Mouse (Mus musculus) intestine, embryonic 15.5 days (tissue): ENCODE data around the gene Mrps14. TPM values are rescaled to one million over a fixed set of nuclear protein-coding genes. Genes with fewer than 3 reads are reported as not detected.

Experiments used
- ATAC-seq: fragments of 200-750 bp; cut with Nextera tagmentation; 2 replicates; pipeline ENCODE4 v1.8.0; 2017; ENCODE audit warnings: moderate TSS enrichment, moderate library complexity
- H3K27ac ChIP-seq: fragments of 300-500 bp; sonication (generic); 2 replicates; pipeline ENCODE4 v1.5.1; 2015; ENCODE audit warnings: mild to moderate bottlenecking, inconsistent platforms
- H3K27me3 ChIP-seq: fragments of 300-500 bp; sonication (generic); replicated peaks from 2 replicates; pipeline ENCODE4 v1.6.1; 2015; ENCODE audit warnings: inconsistent platforms
- H3K36me3 ChIP-seq: fragments of 300-500 bp; sonication (generic); 2 replicates; pipeline ENCODE4 v1.6.1; 2015; ENCODE audit warnings: inconsistent platforms
- H3K4me1 ChIP-seq: fragments of 300-500 bp; sonication (generic); replicated peaks from 2 replicates; pipeline ENCODE4 v1.6.1; 2015; ENCODE audit warnings: inconsistent platforms
- H3K4me2 ChIP-seq: fragments of 300-500 bp; sonication (generic); replicated peaks from 2 replicates; pipeline ENCODE4 v1.6.1; 2015; ENCODE audit warnings: mild to moderate bottlenecking, inconsistent platforms
- H3K4me3 ChIP-seq: fragments of 300-500 bp; sonication (generic); replicated peaks from 2 replicates; pipeline ENCODE4 v1.5.1; 2015; ENCODE audit warnings: inconsistent platforms
- H3K9ac ChIP-seq: fragments of 300-500 bp; sonication (generic); 2 replicates; pipeline ENCODE4 v1.6.1; 2015; ENCODE audit warnings: inconsistent platforms
- H3K9me3 ChIP-seq: fragments of 300-500 bp; sonication (generic); 2 replicates; pipeline ENCODE4 v1.6.1; 2016; ENCODE audit warnings: inconsistent platforms
- WGBS: fragments of 180-500 bp; shearing (Covaris S2); methylation state at CpG from one replicate; pipeline ENCODE4 v1.1.7; 2015; 5-methylcytosine and 5-hydroxymethylcytosine counted together
- polyA plus RNA-seq: library from polyadenylated mRNA; unstranded; fragments of >200 nt; fragmentation: Nextera tagmentation; extraction: Ambion mirVana; gene quantifications from 2 replicates; pipeline ENCODE4 v1.2.1, GENCODE M21; 2015

The Mrps14 gene
- 295 and 314 TPM in 2 replicates for polyA plus RNA-seq

- 6% methylated on average over 31 of the region's 31 CpGs for WGBS
- ATAC-seq: peak; percentile 100
- H3K9me3 ChIP-seq: no peaks in the 10 kb centered on the region
These were observed at the start of gene Mrps14 for GRCm38 (mm10) chr1:160194529-160195336. Gene Mrps14, plus strand, starts transcription at chr1:160195215.

DNA sequence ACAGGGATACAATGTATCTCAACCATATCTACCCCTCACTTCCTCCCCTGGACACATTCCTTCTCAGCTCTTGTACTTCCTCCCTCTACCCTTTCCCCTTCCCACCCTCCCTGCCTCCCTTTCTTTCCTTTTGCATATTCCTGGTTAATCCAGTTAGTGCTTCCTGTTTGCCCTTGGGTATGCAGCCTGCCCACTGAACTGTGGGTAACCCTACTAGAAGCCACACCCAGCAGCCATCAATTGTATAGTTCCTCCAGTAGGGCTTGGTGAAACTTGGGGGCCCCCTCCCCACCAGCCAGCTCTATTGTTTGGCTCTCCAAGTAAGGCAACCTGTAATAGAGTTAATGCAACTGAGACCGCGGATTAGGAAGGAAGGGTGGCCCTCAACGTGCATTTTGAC lies 49.4 kb upstream of the Mrps14 start:
- Histone ChIP-seq H3K9me3 (no peaks in the 10 kb centered on the region), H3K4me1 (no peaks in the 10 kb centered on the region), H3K27me3 (no peaks in the 10 kb centered on the region), H3K4me2 (no peak overlapping the region), H3K27ac (no peak overlapping the region), H3K36me3 (no peaks in the 10 kb centered on the region), H3K4me3 (no peak overlapping the region), H3K9ac (no peak overlapping the region)
- no peak for ATAC-seq
- WGBS: 71% methylated on average over 3 of the region's 3 CpGs

More at GRCm38 (mm10) chr1:160194529-160195336, at the start of gene Mrps14:
- H3K4me1 ChIP-seq: peaks cover 8% of the 10 kb centered on the region; the same call in 1 of the 2 replicates
- H3K4me2 ChIP-seq: peak within 1 kb of the TSS; percentile 76
- H3K36me3 ChIP-seq: peaks cover 8% of the 10 kb centered on the region; the same call in 1 of the 2 replicates
- H3K9ac ChIP-seq: peak within 1 kb of the TSS; percentile 84
- peak within 1 kb of the TSS; percentile 75 for H3K4me3 ChIP-seq
- no peaks in the 10 kb centered on the region for H3K27me3 ChIP-seq
- H3K27ac ChIP-seq: peak within 1 kb of the TSS; percentile 86

DNA sequence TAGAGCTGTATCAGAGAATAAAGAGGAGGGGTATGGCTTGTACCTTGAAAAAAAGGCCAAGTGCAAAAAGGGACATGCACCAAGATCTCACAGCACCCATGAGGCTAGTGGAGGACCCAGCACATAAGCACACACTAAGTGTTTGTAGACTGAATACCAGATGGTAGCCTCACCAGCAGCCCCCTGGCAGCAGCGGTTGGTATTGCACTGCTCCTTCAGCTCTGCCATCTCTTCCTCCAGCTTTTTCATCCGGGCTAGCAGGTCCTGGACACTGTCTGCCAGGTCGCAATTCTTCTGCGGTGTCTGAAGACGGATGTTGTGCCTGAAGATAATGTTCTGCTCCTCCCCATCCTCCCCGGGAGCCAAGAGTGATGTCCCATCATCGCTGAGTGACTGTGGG lies 47.7 kb upstream of the Mrps14 start:
- H3K27me3 ChIP-seq: no peaks in the 10 kb centered on the region
- 84% methylated on average over 7 of the region's 7 CpGs for WGBS
- no peak for ATAC-seq
- no peak overlapping the region for H3K27ac ChIP-seq
- no peak overlapping the region for H3K9ac ChIP-seq
- no peak overlapping the region for H3K4me3 ChIP-seq
- H3K4me2 ChIP-seq: no peak overlapping the region
- H3K36me3 ChIP-seq: no peaks in the 10 kb centered on the region
- no peaks in the 10 kb centered on the region for H3K9me3 ChIP-seq
- H3K4me1 ChIP-seq: no peaks in the 10 kb centered on the region

DNA sequence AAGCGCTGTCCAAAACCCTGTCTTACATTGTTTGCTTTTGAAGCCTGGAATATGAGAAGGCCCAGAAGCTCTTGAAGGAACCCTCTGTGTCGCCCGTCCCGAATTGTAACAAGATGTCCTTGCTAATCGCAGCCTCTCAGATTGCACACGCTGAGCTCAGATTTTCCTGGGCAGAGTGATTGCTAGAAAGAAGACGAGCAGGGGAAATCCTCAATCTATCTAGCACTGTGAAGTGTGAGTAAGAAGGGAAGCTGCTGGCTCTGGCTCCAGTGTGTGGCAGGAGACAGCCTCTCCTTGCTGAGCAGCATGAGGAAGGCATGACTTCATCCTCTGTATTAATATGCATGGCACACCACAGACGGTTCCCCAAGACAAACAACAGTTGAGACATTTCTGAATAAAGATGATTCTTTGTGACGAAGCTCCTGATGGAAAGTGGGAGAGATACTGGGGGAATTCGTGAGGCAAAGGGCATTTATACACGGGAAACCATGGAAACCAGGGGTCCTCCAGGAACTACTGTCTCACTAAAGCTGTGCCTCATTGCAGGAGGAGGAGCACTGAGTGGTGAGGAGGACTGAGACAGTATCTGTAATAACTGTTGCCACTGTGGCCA lies 45.6 kb upstream of the Mrps14 start:
- 54% methylated on average over 11 of the region's 11 CpGs for WGBS
- no peak for ATAC-seq
- no peak overlapping the region for H3K9ac ChIP-seq

DNA sequence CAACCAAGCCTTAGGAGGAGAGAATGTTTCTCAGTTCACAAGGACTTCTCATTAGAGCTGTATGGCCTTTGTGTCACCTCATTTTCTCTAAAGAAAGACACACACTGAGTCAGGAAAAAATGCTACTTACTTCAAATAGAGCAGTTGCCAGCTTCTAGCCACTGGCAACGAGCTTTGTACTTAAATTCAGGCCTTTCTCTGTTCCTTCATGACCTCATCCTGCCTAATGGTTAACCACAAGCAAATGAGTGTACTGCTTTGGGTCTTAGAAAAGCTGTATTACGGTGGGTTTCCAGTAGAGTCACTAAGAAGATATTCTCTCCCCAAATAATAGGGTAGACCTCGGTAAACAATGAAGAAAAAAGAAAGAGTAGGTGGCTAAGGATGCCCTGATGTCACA lies 44.3 kb upstream of the Mrps14 start:
- no peak overlapping the region for H3K4me2 ChIP-seq
- no peaks in the 10 kb centered on the region for H3K27me3 ChIP-seq
- no peak overlapping the region for H3K9ac ChIP-seq
- no peaks in the 10 kb centered on the region for H3K36me3 ChIP-seq
- H3K4me1 ChIP-seq: no peaks in the 10 kb centered on the region
- no peak for ATAC-seq
- WGBS: 71% methylated on average over 3 of the region's 3 CpGs
- H3K4me3 ChIP-seq: no peak overlapping the region
- H3K9me3 ChIP-seq: no peaks in the 10 kb centered on the region
- no peak overlapping the region for H3K27ac ChIP-seq

More for the DNA sequence above, 45.6 kb upstream of the Mrps14 start:
- Histone ChIP-seq H3K36me3 (no peaks in the 10 kb centered on the region), H3K9me3 (no peaks in the 10 kb centered on the region), H3K4me3 (no peak overlapping the region), H3K4me2 (no peak overlapping the region), H3K27me3 (no peaks in the 10 kb centered on the region), H3K27ac (no peak overlapping the region), H3K4me1 (no peaks in the 10 kb centered on the region)

DNA sequence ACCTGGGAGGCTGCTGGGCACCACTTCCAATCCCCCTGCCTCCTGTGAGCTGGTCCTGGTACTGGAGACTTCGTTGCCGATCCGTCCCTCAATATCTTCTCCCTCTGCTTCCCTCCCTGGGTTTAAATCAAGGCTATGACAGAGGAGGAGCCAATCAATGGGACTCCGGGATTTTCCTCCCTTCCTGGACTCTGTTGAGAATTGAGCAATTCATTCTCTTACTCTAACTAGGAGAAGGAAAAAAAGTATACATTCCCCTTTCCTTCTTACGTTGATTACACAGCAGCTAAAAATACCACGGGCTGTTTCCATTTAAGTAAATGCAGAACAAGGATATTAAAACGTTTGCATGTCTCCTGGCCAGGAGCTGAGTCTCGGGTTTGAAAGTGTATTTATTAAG lies 41.5 kb upstream of the Mrps14 start, which contains the start of gene Tnn:
Gene Tnn, minus strand, starts transcription at position 101 of the 400 bp plus-strand sequence.
- 47% methylated on average over 8 of the region's 8 CpGs for WGBS
- peak within 1 kb of the TSS; percentile 26 for H3K4me2 ChIP-seq
- H3K4me3 ChIP-seq: no peak within 1 kb of the TSS
- no peak within 1 kb of the TSS for H3K27ac ChIP-seq
- peak; percentile 34; the same call in 1 of the 2 replicates for ATAC-seq
- H3K36me3 ChIP-seq: no peaks in the 10 kb centered on the region
- no peaks in the 10 kb centered on the region for H3K9me3 ChIP-seq
- H3K27me3 ChIP-seq: no peaks in the 10 kb centered on the region
- H3K9ac ChIP-seq: no peak within 1 kb of the TSS
- H3K4me1 ChIP-seq: no peaks in the 10 kb centered on the region

DNA sequence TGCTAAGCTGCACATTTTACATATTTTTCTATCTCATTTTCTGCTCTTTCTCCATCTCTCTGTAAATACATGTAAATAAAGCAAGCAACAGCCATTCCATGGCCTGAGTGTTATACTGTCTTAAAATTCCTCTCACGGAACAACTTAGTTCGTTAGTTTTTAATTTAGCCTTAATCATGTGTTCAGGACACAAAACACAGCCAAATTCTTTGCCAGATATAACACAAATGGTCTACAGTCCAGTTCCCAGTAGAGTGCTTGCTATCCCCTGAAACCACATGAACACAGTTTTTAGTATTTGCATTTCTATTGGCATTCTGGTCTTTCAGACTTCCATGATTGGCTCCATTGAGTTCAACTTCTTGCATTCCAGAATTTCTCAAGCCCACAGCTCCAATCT lies 36.8 kb upstream of the Mrps14 start:
- ATAC-seq: no peak
- 91% methylated on average over 2 of the region's 2 CpGs for WGBS
- H3K4me1 ChIP-seq: no peaks in the 10 kb centered on the region

DNA sequence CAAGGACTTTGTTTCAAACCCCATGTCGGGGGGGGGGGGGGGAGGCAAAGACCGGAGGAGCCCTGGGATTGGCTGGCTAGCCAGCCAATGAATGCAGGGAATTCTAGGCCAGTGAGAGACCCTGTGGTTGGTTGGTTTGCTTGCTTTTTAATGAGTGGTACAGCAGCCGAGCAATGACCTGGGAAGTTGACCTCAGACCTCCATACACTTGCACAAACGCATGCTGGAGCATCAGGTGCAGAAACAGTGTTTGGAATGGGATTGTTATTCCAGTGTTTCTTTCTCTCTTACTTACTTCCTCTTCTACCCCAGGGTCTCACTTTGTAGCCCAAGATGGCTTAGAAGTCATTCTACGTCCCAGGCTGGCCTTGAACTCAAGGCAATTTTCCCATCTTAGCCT lies 28.4 kb upstream of the Mrps14 start:
- H3K9ac ChIP-seq: no peak overlapping the region
- H3K4me3 ChIP-seq: no peak overlapping the region
- H3K9me3 ChIP-seq: no peaks in the 10 kb centered on the region
- ATAC-seq: no peak
- 66% methylated on average over 3 of the region's 5 CpGs for WGBS
- no peaks in the 10 kb centered on the region for H3K27me3 ChIP-seq
- H3K4me1 ChIP-seq: no peaks in the 10 kb centered on the region
- no peak overlapping the region for H3K27ac ChIP-seq
- no peak overlapping the region for H3K4me2 ChIP-seq
- no peaks in the 10 kb centered on the region for H3K36me3 ChIP-seq

More for the DNA sequence above, 36.8 kb upstream of the Mrps14 start:
- Histone ChIP-seq H3K9ac (no peak overlapping the region), H3K9me3 (no peaks in the 10 kb centered on the region), H3K27ac (no peak overlapping the region), H3K4me3 (no peak overlapping the region), H3K36me3 (no peaks in the 10 kb centered on the region), H3K4me2 (no peak overlapping the region), H3K27me3 (no peaks in the 10 kb centered on the region)

DNA sequence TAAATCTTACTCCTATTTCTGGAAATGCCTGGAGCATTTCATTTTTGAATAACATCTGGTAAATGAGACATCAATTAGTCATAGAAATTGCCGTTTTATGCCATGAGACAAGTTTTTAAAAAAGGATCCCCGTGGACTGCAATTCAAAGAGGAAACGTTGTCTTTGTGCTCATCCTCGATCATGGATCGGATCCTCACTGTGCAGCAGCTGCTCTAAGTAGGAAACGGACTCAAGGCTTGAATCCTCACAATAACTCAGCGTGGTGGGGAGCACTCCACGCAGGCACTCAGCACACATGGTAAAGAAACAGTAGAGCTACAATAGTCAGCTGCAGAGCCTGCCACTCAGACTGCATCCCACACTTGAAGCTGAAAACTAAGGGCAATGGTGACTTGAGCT lies 18.1 kb upstream of the Mrps14 start:
- no peak overlapping the region for H3K9ac ChIP-seq
- ATAC-seq: no peak
- 76% methylated on average over 8 of the region's 8 CpGs for WGBS

GRCm38 (mm10) chr1:160181216-160181615 lies 13.8 kb upstream of the Mrps14 start:
- H3K9me3 ChIP-seq: no peaks in the 10 kb centered on the region
- no peak overlapping the region for H3K27ac ChIP-seq
- H3K27me3 ChIP-seq: no peaks in the 10 kb centered on the region
- H3K4me1 ChIP-seq: no peaks in the 10 kb centered on the region
- ATAC-seq: no peak
- H3K4me3 ChIP-seq: no peak overlapping the region
- 71% methylated on average over 4 of the region's 4 CpGs for WGBS
- no peaks in the 10 kb centered on the region for H3K36me3 ChIP-seq
- no peak overlapping the region for H3K9ac ChIP-seq
- H3K4me2 ChIP-seq: no peak overlapping the region

More for the DNA sequence above, 18.1 kb upstream of the Mrps14 start:
- H3K4me2 ChIP-seq: no peak overlapping the region
- no peaks in the 10 kb centered on the region for H3K9me3 ChIP-seq
- no peaks in the 10 kb centered on the region for H3K4me1 ChIP-seq
- no peaks in the 10 kb centered on the region for H3K27me3 ChIP-seq
- no peak overlapping the region for H3K4me3 ChIP-seq
- H3K27ac ChIP-seq: no peak overlapping the region
- no peaks in the 10 kb centered on the region for H3K36me3 ChIP-seq

DNA sequence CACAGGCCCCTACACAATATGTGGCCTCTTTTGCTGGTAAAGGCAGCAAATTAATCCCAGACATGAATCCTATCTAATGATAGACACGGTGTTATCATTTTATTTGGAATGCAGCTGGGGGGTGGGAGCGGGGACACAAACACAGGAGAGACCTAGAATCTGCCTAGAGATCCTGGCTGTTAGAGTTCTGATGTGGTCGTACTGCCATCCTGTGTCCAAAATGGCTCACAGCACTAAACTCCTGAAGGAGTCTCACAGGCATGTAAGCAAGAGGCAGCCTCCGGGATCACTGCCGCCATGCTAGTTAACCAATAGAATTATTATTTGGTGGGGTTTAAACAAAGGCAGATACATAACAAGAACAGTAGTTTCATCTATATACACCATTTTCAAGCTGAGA lies 10.5 kb upstream of the Mrps14 start:
- no peak overlapping the region for H3K9ac ChIP-seq
- WGBS: 14% methylated on average over 5 of the region's 5 CpGs
- peak; percentile 69; the same call in 1 of the 2 replicates for ATAC-seq

GRCm38 (mm10) chr1:160195337-160195663 lies 285 bp downstream of the Mrps14 start:
- peaks cover 8% of the 10 kb centered on the region; the same call in 1 of the 2 replicates for H3K36me3 ChIP-seq
- H3K9me3 ChIP-seq: no peaks in the 10 kb centered on the region
- H3K27me3 ChIP-seq: no peaks in the 10 kb centered on the region
- H3K4me3 ChIP-seq: peak overlapping the region; percentile 75
- H3K27ac ChIP-seq: peak overlapping the region; percentile 86
- H3K4me2 ChIP-seq: peak overlapping the region; percentile 76
- H3K9ac ChIP-seq: peak overlapping the region; percentile 84
- peak; percentile 71 for ATAC-seq
- H3K4me1 ChIP-seq: peaks cover 8% of the 10 kb centered on the region; the same call in 1 of the 2 replicates
- 0% methylated on average over 13 of the region's 13 CpGs for WGBS

More for the DNA sequence above, 10.5 kb upstream of the Mrps14 start:
- H3K27me3 ChIP-seq: no peaks in the 10 kb centered on the region
- no peak overlapping the region for H3K4me2 ChIP-seq
- H3K4me3 ChIP-seq: no peak overlapping the region
- H3K36me3 ChIP-seq: no peaks in the 10 kb centered on the region
- H3K27ac ChIP-seq: no peak overlapping the region
- no peaks in the 10 kb centered on the region for H3K4me1 ChIP-seq
- H3K9me3 ChIP-seq: no peaks in the 10 kb centered on the region
